Mouse (Mus musculus) G1E (cell line): ENCODE results near the gene Bcl2l1. TPM values are rescaled to one million over a fixed set of nuclear protein-coding genes. Genes with fewer than 3 reads are reported as not detected.

Experiments
- ATAC-seq: 2 replicates; pipeline ENCODE4 v1.8.0; 2016; ENCODE audit warnings: mild to moderate bottlenecking; ENCODE audit not compliant: insufficient number of reproducible peaks, poor library complexity, low FRiP score, severe bottlenecking; ENCODE audit errors: extremely low read depth
- DNase-seq: peaks from one replicate; pipeline ENCODE4 v3.0.0; 2012; ENCODE audit warnings: low spot score
- H3K27me3 ChIP-seq: 2 replicates; pipeline ENCODE4 v1.6.1; 2012; ENCODE audit warnings: mild to moderate bottlenecking, low read length, inconsistent platforms; ENCODE audit not compliant: insufficient read depth
- H3K36me3 ChIP-seq: replicated peaks from 2 replicates; pipeline ENCODE3; 2012; ENCODE audit warnings: mild to moderate bottlenecking, inconsistent platforms
- H3K4me1 ChIP-seq: 2 replicates; pipeline ENCODE4 v1.6.1; 2012; ENCODE audit warnings: low read depth, low read length, inconsistent platforms, mixed read lengths; ENCODE audit not compliant: insufficient read depth
- H3K4me3 ChIP-seq: 2 replicates; pipeline ENCODE4 v1.5.1; 2012; ENCODE audit warnings: low read depth, mild to moderate bottlenecking, inconsistent platforms, low read length, moderate library complexity, mixed read lengths
- H3K9me3 ChIP-seq: replicated peaks from 2 replicates; pipeline ENCODE4 v1.6.1; 2012; ENCODE audit warnings: inconsistent platforms
- CTCF ChIP-seq: IDR thresholded peaks from 2 replicates; pipeline ENCODE4 v1.5.1; 2012; ENCODE audit warnings: low read depth, low read length, inconsistent platforms, mixed read lengths
- GATA1 ChIP-seq: IDR thresholded peaks from 2 replicates; pipeline ENCODE4 v1.6.1; 2012; ENCODE audit warnings: borderline replicate concordance, low read length, inconsistent platforms, mixed read lengths
- GATA2 ChIP-seq: IDR thresholded peaks from 2 replicates; pipeline ENCODE4 v1.6.1; 2012; ENCODE audit warnings: low read depth, low read length, inconsistent platforms, borderline replicate concordance
- POLR2AphosphoS5 ChIP-seq: IDR thresholded peaks from 2 replicates; pipeline ENCODE4 v1.6.1; 2012; ENCODE audit warnings: low read depth, low read length, inconsistent platforms; ENCODE audit not compliant: insufficient replicate concordance
- TAL1 ChIP-seq: conservative IDR thresholded peaks from 2 replicates; pipeline ENCODE4 v1.6.1; 2012; ENCODE audit warnings: low read depth, low read length, inconsistent platforms, mixed read lengths
- polyA plus RNA-seq: library from polyadenylated mRNA; stranded (reverse); fragments of >175 nt; gene quantifications from 2 replicates; pipeline ENCODE4 v1.2.3, GENCODE M21; 2012
- total RNA-seq, 2 experiments: library from RNA; stranded (forward) in 1 of 2; stranded (reverse) in 1 of 2; fragments of 200-1000 nt in 1 of 2; fragments of >200 nt in 1 of 2; fragmentation: Nextera tagmentation in 1 of 2; gene quantifications; 2 replicates each; pipeline ENCODE4 v1.2.3; 2014 to 2017

Bcl2l1 gene
- total and polyA plus RNA-seq, 3 experiments, result 31.6 to 82.7 (median 79.6) TPM

GRCm38 (mm10) chr2:152782656-152783055 lies 48.9 kb downstream of the Bcl2l1 start:
- H3K36me3 ChIP-seq, result peaks cover 61% of the 10 kb centered on the region
- peaks cover 81% of the 10 kb centered on the region for H3K4me1 ChIP-seq
- no peak for TF ChIP-seq GATA1
- TF ChIP-seq GATA2, result no peak
- TF ChIP-seq TAL1, result no peak
- TF ChIP-seq POLR2AphosphoS5, result no peak
- no peak for TF ChIP-seq CTCF
- H3K9me3 ChIP-seq, result no peaks in the 10 kb centered on the region
- H3K4me3 ChIP-seq, result no peak overlapping the region
- ATAC-seq (no peak), DNase-seq (no peak)
- no peaks in the 10 kb centered on the region; the same call in 1 of the 2 replicates for H3K27me3 ChIP-seq

GRCm38 (mm10) chr2:152781031-152781711 lies 50.4 kb downstream of the Bcl2l1 start:
- Histone ChIP-seq H3K36me3 (peaks cover 69% of the 10 kb centered on the region), H3K27me3 (no peaks in the 10 kb centered on the region; the same call in 1 of the 2 replicates), H3K9me3 (no peaks in the 10 kb centered on the region), H3K4me3 (no peak overlapping the region), H3K4me1 (peaks cover 74% of the 10 kb centered on the region)
- ATAC-seq (no peak), DNase-seq (no peak)
- no peak for TF ChIP-seq GATA1
- TF ChIP-seq CTCF, result no peak
- TF ChIP-seq TAL1, result no peak
- TF ChIP-seq GATA2, result no peak
- no peak for TF ChIP-seq POLR2AphosphoS5

GRCm38 (mm10) chr2:152780466-152780865 lies 51.1 kb downstream of the Bcl2l1 start:
- H3K36me3 ChIP-seq, result peaks cover 68% of the 10 kb centered on the region
- TF ChIP-seq GATA2, result no peak
- no peak for TF ChIP-seq TAL1
- no peak for TF ChIP-seq POLR2AphosphoS5
- no peak for TF ChIP-seq GATA1
- TF ChIP-seq CTCF, result no peak
- ATAC-seq (no peak), DNase-seq (no peak)
- H3K4me1 ChIP-seq, result peaks cover 70% of the 10 kb centered on the region
- H3K4me3 ChIP-seq, result no peak overlapping the region
- H3K27me3 ChIP-seq, result no peaks in the 10 kb centered on the region; the same call in 1 of the 2 replicates
- no peaks in the 10 kb centered on the region for H3K9me3 ChIP-seq

- Histone ChIP-seq H3K27me3 (peaks cover 4% of the 10 kb centered on the region; the same call in 1 of the 2 replicates), H3K9me3 (no peaks in the 10 kb centered on the region), H3K36me3 (peaks cover 45% of the 10 kb centered on the region), H3K4me1 (peaks cover 56% of the 10 kb centered on the region), H3K4me3 (no peak overlapping the region)
- no peak for DNase-seq
- TF ChIP-seq GATA2, result no peak
- no peak for TF ChIP-seq GATA1
- TF ChIP-seq POLR2AphosphoS5, result no peak
- no peak for TF ChIP-seq CTCF
- no peak for TF ChIP-seq TAL1
- ATAC-seq, result no peak
Measured at GRCm38 (mm10) chr2:152777081-152777480, 54.4 kb downstream of the Bcl2l1 start.

- H3K36me3 ChIP-seq, result peaks cover 39% of the 10 kb centered on the region
- H3K9me3 ChIP-seq, result no peaks in the 10 kb centered on the region
- ATAC-seq (no peak), DNase-seq (no peak)
- H3K4me1 ChIP-seq, result peaks cover 55% of the 10 kb centered on the region
- H3K27me3 ChIP-seq, result peaks cover 10% of the 10 kb centered on the region
- TF ChIP-seq TAL1, result no peak
- no peak for TF ChIP-seq CTCF
- no peak for TF ChIP-seq GATA1
- no peak for TF ChIP-seq GATA2
- TF ChIP-seq POLR2AphosphoS5, result no peak
- no peak overlapping the region for H3K4me3 ChIP-seq
Measured at GRCm38 (mm10) chr2:152776435-152776834, 55.1 kb downstream of the Bcl2l1 start.

- H3K36me3 ChIP-seq, result peaks cover 35% of the 10 kb centered on the region
- no peak for TF ChIP-seq GATA2
- TF ChIP-seq TAL1, result no peak
- no peak for TF ChIP-seq GATA1
- no peak for TF ChIP-seq CTCF
- TF ChIP-seq POLR2AphosphoS5, result no peak
- no peak for DNase-seq
- peaks cover 10% of the 10 kb centered on the region for H3K27me3 ChIP-seq
- H3K9me3 ChIP-seq, result no peaks in the 10 kb centered on the region
- ATAC-seq, result no peak
- no peak overlapping the region for H3K4me3 ChIP-seq
- peaks cover 55% of the 10 kb centered on the region for H3K4me1 ChIP-seq
Measured at GRCm38 (mm10) chr2:152776019-152776418, 55.5 kb downstream of the Bcl2l1 start.
